Mouse (Mus musculus) forebrain, embryonic 16.5 days (tissue): ENCODE results near the gene Slc25a39. TPM values are rescaled to one million over a fixed set of nuclear protein-coding genes. Genes with fewer than 3 reads are reported as not detected.

ENCODE experiments used
- ATAC-seq: fragments of 200-750 bp; cut with Nextera tagmentation; 2 replicates; pipeline ENCODE4 v1.8.0; 2017; ENCODE audit warnings: mild to moderate bottlenecking, moderate library complexity
- H3K27ac ChIP-seq: fragments of 300-500 bp; sonication (generic); 2 replicates; pipeline ENCODE4 v1.5.1; 2014; ENCODE audit warnings: low read length, control low read depth
- H3K27me3 ChIP-seq: fragments of 300-500 bp; sonication (generic); replicated peaks from 2 replicates; pipeline ENCODE4 v1.6.1; 2014; ENCODE audit warnings: low read length; ENCODE audit not compliant: control insufficient read depth, insufficient read depth
- H3K36me3 ChIP-seq: fragments of 300-500 bp; sonication (generic); 2 replicates; pipeline ENCODE4 v1.6.1; 2014; ENCODE audit not compliant: control insufficient read depth, insufficient read depth
- H3K4me1 ChIP-seq: fragments of 300-500 bp; sonication (generic); replicated peaks from 2 replicates; pipeline ENCODE4 v1.6.1; 2014; ENCODE audit warnings: low read length; ENCODE audit not compliant: control insufficient read depth, insufficient read depth
- H3K4me2 ChIP-seq: fragments of 300-500 bp; sonication (generic); 2 replicates; pipeline ENCODE4 v1.6.1; 2014; ENCODE audit warnings: mild to moderate bottlenecking, low read length, control low read depth
- H3K4me3 ChIP-seq: fragments of 300-500 bp; sonication (generic); replicated peaks from 2 replicates; pipeline ENCODE4 v1.5.1; 2014; ENCODE audit warnings: mild to moderate bottlenecking, low read length, control low read depth
- H3K9ac ChIP-seq: fragments of 300-500 bp; sonication (generic); replicated peaks from 2 replicates; pipeline ENCODE4 v1.6.1; 2014; ENCODE audit warnings: low read depth, low read length, control low read depth
- H3K9me3 ChIP-seq: fragments of 300-500 bp; sonication (generic); 2 replicates; pipeline ENCODE4 v1.6.1; 2016; ENCODE audit warnings: low read length; ENCODE audit not compliant: control insufficient read depth
- WGBS: fragments of 180-500 bp; shearing (Covaris S2); extraction: QIAGEN DNeasy Blood & Tissue Kit; methylation state at CpG from one replicate; pipeline ENCODE4 v1.1.7; 2014; 5-methylcytosine and 5-hydroxymethylcytosine counted together
- polyA plus RNA-seq: library from polyadenylated mRNA; unstranded; fragments of >200 nt; fragmentation: Nextera tagmentation; extraction: Ambion mirVana; gene quantifications from 2 replicates; pipeline ENCODE4 v1.2.1, GENCODE M21; 2015

The Slc25a39 gene
- polyA plus RNA-seq, 1 experiment from 2014 or later = 143 TPM

- Histone ChIP-seq H3K9ac (peak overlapping the region; percentile 100), H3K4me1 (peaks cover 41% of the 10 kb centered on the region), H3K27me3 (no peaks in the 10 kb centered on the region), H3K9me3 (no peaks in the 10 kb centered on the region), H3K4me2 (peak overlapping the region; percentile 91), H3K4me3 (peak overlapping the region; percentile 58), H3K27ac (peak overlapping the region; percentile 92), H3K36me3 (peaks cover 14% of the 10 kb centered on the region)
- 5% methylated on average over 10 of the region's 10 CpGs for WGBS
- peak; percentile 9; the same call in 1 of the 2 replicates for ATAC-seq
Measured at GRCm38 (mm10) chr11:102445264-102445890, 37.6 kb upstream of the Slc25a39 start.

GRCm38 (mm10) chr11:102444781-102445180 is 37.0 kb upstream of the Slc25a39 start:
- no peaks in the 10 kb centered on the region for H3K9me3 ChIP-seq
- WGBS = 4% methylated on average over 6 of the region's 6 CpGs
- H3K4me2 ChIP-seq = peak overlapping the region; percentile 91
- ATAC-seq = no peak
- peaks cover 41% of the 10 kb centered on the region for H3K4me1 ChIP-seq
- 0 out of 2 replicates have a peak overlapping the region, but pooled peaks have one; percentile 1 for H3K27ac ChIP-seq
- peak overlapping the region; percentile 58 for H3K4me3 ChIP-seq
- H3K36me3 ChIP-seq = peaks cover 20% of the 10 kb centered on the region
- H3K9ac ChIP-seq = peak overlapping the region; percentile 100; the same call in 1 of the 2 replicates
- no peaks in the 10 kb centered on the region for H3K27me3 ChIP-seq

- Histone ChIP-seq H3K4me2 (no peak overlapping the region), H3K27me3 (no peaks in the 10 kb centered on the region), H3K9ac (no peak overlapping the region), H3K4me1 (peaks cover 42% of the 10 kb centered on the region), H3K36me3 (peaks cover 24% of the 10 kb centered on the region), H3K27ac (no peak overlapping the region), H3K4me3 (no peak overlapping the region), H3K9me3 (no peaks in the 10 kb centered on the region)
- no peak for ATAC-seq
- 62% methylated on average over 3 of the region's 3 CpGs for WGBS
Measured at GRCm38 (mm10) chr11:102444321-102444720, 36.6 kb upstream of the Slc25a39 start.

- ATAC-seq = no peak
- WGBS = 64% methylated on average over 12 of the region's 12 CpGs
- Histone ChIP-seq H3K9ac (no peak overlapping the region), H3K27ac (no peak overlapping the region), H3K4me1 (peaks cover 42% of the 10 kb centered on the region), H3K4me3 (no peak overlapping the region), H3K4me2 (no peak overlapping the region), H3K9me3 (no peaks in the 10 kb centered on the region), H3K36me3 (peaks cover 29% of the 10 kb centered on the region), H3K27me3 (no peaks in the 10 kb centered on the region)
Measured at GRCm38 (mm10) chr11:102443740-102444139, 36.0 kb upstream of the Slc25a39 start.

GRCm38 (mm10) chr11:102442089-102442488 is 34.3 kb upstream of the Slc25a39 start:
- Histone ChIP-seq H3K4me3 (no peak overlapping the region), H3K9ac (no peak overlapping the region), H3K36me3 (peaks cover 29% of the 10 kb centered on the region), H3K27ac (no peak overlapping the region), H3K4me2 (no peak overlapping the region), H3K27me3 (no peaks in the 10 kb centered on the region), H3K4me1 (peaks cover 47% of the 10 kb centered on the region), H3K9me3 (no peaks in the 10 kb centered on the region)
- WGBS = 92% methylated on average over 6 of the region's 6 CpGs
- ATAC-seq = no peak

GRCm38 (mm10) chr11:102441434-102441833 is 33.7 kb upstream of the Slc25a39 start:
- 85% methylated on average over 3 of the region's 3 CpGs for WGBS
- Histone ChIP-seq H3K4me2 (no peak overlapping the region), H3K9me3 (no peaks in the 10 kb centered on the region), H3K9ac (no peak overlapping the region), H3K27ac (no peak overlapping the region), H3K36me3 (peaks cover 29% of the 10 kb centered on the region), H3K27me3 (no peaks in the 10 kb centered on the region), H3K4me1 (peaks cover 50% of the 10 kb centered on the region), H3K4me3 (no peak overlapping the region)
- no peak for ATAC-seq

- peaks cover 38% of the 10 kb centered on the region for H3K4me1 ChIP-seq
- H3K4me3 ChIP-seq = no peak overlapping the region
- peaks cover 29% of the 10 kb centered on the region for H3K36me3 ChIP-seq
- ATAC-seq = no peak
- H3K27ac ChIP-seq = no peak overlapping the region
- no peaks in the 10 kb centered on the region for H3K27me3 ChIP-seq
- WGBS = 94% methylated on average over 8 of the region's 8 CpGs
- no peaks in the 10 kb centered on the region for H3K9me3 ChIP-seq
- no peak overlapping the region for H3K4me2 ChIP-seq
- no peak overlapping the region for H3K9ac ChIP-seq
Measured at GRCm38 (mm10) chr11:102440255-102440654, 32.5 kb upstream of the Slc25a39 start.

GRCm38 (mm10) chr11:102439093-102440082 is 31.6 kb upstream of the Slc25a39 start:
- H3K4me1 ChIP-seq = peaks cover 30% of the 10 kb centered on the region
- no peak for ATAC-seq
- peaks cover 29% of the 10 kb centered on the region for H3K36me3 ChIP-seq
- no peak overlapping the region for H3K4me2 ChIP-seq
- no peaks in the 10 kb centered on the region for H3K9me3 ChIP-seq
- H3K9ac ChIP-seq = no peak overlapping the region
- WGBS = 71% methylated on average over 14 of the region's 14 CpGs
- no peaks in the 10 kb centered on the region for H3K27me3 ChIP-seq
- no peak overlapping the region for H3K27ac ChIP-seq
- no peak overlapping the region for H3K4me3 ChIP-seq
